Mouse (Mus musculus) liver, embryonic 16.5 days (tissue): ENCODE measurements around the gene Lrrc8d. TPM values are rescaled to one million over a fixed set of nuclear protein-coding genes. Genes with fewer than 3 reads are reported as not detected.
"Not testable (repeated sequence)": the region's sequence is repeated elsewhere in the genome, so short reads cannot be mapped to it uniquely, and the experiment has no call there.

ENCODE experiments used
- ATAC-seq: fragments of 200-750 bp; cut with Nextera tagmentation; 2 replicates; pipeline ENCODE4 v1.8.0; 2017; ENCODE audit warnings: low read depth, mild to moderate bottlenecking, moderate number of reproducible peaks, moderate library complexity
- H3K27ac ChIP-seq: fragments of 300-500 bp; sonication (generic); 2 replicates; pipeline ENCODE4 v1.5.1; 2014; ENCODE audit warnings: mild to moderate bottlenecking, low read length
- H3K27me3 ChIP-seq: fragments of 300-500 bp; sonication (generic); 2 replicates; pipeline ENCODE4 v1.6.1; 2014; ENCODE audit warnings: low read depth, low read length, mixed read lengths; ENCODE audit not compliant: control insufficient read depth, insufficient read depth
- H3K36me3 ChIP-seq: fragments of 300-500 bp; sonication (generic); 2 replicates; pipeline ENCODE4 v1.6.1; 2014; ENCODE audit warnings: mild to moderate bottlenecking; ENCODE audit not compliant: control insufficient read depth, insufficient read depth
- H3K4me1 ChIP-seq: fragments of 300-500 bp; sonication (generic); 2 replicates; pipeline ENCODE4 v1.6.1; 2014; ENCODE audit warnings: low read depth, low read length, mixed read lengths; ENCODE audit not compliant: control insufficient read depth
- H3K4me2 ChIP-seq: fragments of 300-500 bp; sonication (generic); 2 replicates; pipeline ENCODE4 v1.6.1; 2014; ENCODE audit warnings: low read depth, low read length, mixed read lengths
- H3K4me3 ChIP-seq: fragments of 300-500 bp; sonication (generic); 2 replicates; pipeline ENCODE4 v1.5.1; 2014; ENCODE audit warnings: low read depth, mild to moderate bottlenecking, low read length
- H3K9ac ChIP-seq: fragments of 300-500 bp; sonication (generic); 2 replicates; pipeline ENCODE4 v1.6.1; 2014; ENCODE audit warnings: low read depth, low read length
- H3K9me3 ChIP-seq: fragments of 300-500 bp; sonication (generic); replicated peaks from 2 replicates; pipeline ENCODE4 v1.6.1; 2016; ENCODE audit warnings: low read length; ENCODE audit not compliant: control insufficient read depth
- WGBS: fragments of 180-500 bp; shearing (Covaris S2); extraction: QIAGEN DNeasy Blood & Tissue Kit; methylation state at CpG from one replicate; pipeline ENCODE4 v1.1.7; 2014; ENCODE audit not compliant: insufficient replicate concordance; 5-methylcytosine and 5-hydroxymethylcytosine counted together
- polyA plus RNA-seq: library from polyadenylated mRNA; unstranded; fragments of >200 nt; fragmentation: Nextera tagmentation; extraction: Ambion mirVana; gene quantifications from 2 replicates; pipeline ENCODE4 v1.2.1, GENCODE M21; 2015

The Lrrc8d gene
- polyA plus RNA-seq, 1 experiment from 2014 or later: 8.0 TPM

DNA sequence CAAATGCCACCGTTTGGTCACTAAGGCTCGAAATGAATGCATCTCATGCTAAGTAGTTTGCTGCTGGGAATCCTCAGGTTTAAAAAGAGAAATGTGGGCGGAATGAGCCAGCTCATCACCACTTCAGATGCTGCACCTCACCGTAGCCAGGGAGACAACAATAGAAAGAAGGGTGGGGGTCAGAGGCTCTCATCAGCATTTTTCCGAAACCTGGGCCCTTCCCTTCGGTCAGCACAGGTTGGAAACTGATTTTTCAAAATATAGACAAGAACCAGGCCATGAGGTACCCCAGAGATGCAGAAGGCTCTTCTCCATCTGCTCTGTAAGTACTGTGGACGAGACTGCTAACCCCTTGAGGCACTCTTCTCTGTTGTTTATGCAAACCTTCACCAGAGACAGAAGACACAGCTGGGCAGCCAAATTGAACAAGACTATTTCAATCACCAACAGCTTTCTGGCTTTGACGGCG is 17.6 kb upstream of the Lrrc8d start:
- 67% methylated on average over 9 of the region's 9 CpGs for WGBS
- Histone ChIP-seq H3K27me3 (no peaks in the 10 kb centered on the region), H3K36me3 (no peaks in the 10 kb centered on the region)

DNA sequence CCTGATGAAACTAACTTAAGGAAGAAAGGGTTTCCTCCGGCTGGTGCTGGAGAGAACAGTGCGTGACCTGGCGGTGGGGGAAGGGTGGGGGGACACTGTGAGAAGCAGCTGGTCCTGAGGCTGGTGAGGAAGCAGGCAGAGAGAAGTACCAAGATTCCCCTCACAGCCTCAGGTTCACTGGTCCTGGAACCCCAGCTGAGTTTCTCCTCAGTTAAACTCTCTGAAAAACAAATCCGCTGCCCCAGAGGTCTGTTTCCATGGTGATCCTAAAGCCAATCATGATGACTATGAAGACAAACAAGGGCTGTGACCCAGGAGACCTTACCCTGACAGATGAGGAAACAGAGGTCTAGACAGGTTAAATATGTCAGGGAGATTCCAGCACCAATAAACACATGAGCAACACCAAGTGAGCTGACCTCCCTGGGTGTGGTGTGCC is 15.8 kb upstream of the Lrrc8d start:
- no peak overlapping the region for H3K4me3 ChIP-seq
- no peaks in the 10 kb centered on the region for H3K36me3 ChIP-seq
- no peaks in the 10 kb centered on the region for H3K27me3 ChIP-seq
- ATAC-seq: peak; percentile 82
- H3K9ac ChIP-seq: no peak overlapping the region
- no peaks in the 10 kb centered on the region for H3K9me3 ChIP-seq
- WGBS: 37% methylated on average over 4 of the region's 4 CpGs
- no peak overlapping the region for H3K4me2 ChIP-seq
- no peak overlapping the region for H3K27ac ChIP-seq
- no peaks in the 10 kb centered on the region; the same call in none of the 2 replicates for H3K4me1 ChIP-seq

More for the DNA sequence above, 17.6 kb upstream of the Lrrc8d start:
- Histone ChIP-seq H3K4me3 (no peak overlapping the region), H3K4me2 (no peak overlapping the region), H3K9ac (no peak overlapping the region), H3K27ac (no peak overlapping the region), H3K4me1 (no peaks in the 10 kb centered on the region; the same call in none of the 2 replicates), H3K9me3 (no peaks in the 10 kb centered on the region)
- ATAC-seq: no peak

DNA sequence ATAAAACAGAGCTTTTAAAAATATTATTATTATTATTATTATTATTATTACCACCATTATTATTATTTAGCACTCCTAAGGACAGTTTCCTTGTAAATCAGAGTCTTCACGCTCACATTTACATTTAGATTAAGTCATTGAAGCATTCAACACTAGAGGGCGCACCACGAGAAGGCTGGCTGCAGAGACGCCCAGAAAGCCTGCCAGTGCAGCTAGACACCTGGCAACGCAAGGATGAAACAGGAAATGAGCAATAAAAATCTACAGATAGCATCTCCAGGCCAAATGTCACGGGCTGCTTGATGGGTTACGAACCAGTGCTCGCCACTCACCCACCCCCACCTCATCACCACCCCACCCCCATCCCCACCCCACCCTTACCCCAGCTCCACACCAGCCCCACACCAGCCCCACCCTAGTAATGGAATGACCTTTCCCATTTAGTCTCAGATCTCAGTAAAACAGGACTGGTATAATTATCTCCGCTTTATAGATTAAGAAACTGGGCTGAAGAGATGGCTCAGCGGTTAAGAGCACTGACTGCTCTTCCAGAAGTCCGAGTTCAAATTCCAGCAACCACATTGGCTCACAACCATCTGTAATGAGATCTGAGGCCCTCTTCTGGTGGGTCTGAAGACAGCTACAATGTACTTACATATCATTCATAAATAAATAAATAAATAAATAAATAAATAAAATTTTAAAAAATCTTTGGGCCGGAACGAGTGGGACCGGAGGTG is 14.7 kb upstream of the Lrrc8d start:
- H3K9ac ChIP-seq: no peak overlapping the region
- 26% methylated on average over 14 of the region's 14 CpGs for WGBS
- H3K36me3 ChIP-seq: no peaks in the 10 kb centered on the region
- H3K4me1 ChIP-seq: no peaks in the 10 kb centered on the region; the same call in none of the 2 replicates
- no peak for ATAC-seq
- H3K9me3 ChIP-seq: no peaks in the 10 kb centered on the region
- no peak overlapping the region for H3K27ac ChIP-seq
- no peak overlapping the region for H3K4me3 ChIP-seq
- no peak overlapping the region for H3K4me2 ChIP-seq
- H3K27me3 ChIP-seq: no peaks in the 10 kb centered on the region

DNA sequence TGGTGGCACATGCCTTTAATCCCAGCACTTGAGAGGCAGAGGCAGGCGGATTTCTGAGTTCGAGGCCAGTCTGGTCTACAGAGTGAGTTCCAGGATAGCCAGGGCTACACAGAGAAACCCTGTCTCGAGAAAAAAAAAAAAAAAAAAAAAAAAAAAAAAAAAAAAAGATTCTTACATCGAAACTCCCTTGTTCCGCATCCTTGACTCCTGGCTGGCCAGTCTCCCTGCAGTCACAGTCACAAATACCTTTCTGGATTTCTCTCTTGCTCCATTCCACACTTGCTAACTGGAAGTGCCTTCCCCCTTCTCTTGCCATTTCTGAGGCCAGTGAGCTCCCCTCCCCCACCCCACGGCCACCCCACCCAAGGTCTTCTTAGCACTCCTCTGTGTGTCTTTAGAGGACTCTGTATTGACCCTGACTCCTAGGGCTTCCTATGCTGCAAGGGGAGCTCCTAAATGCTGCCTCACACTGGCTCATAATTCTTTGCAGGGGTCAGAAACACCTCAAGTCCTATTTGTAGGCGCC is 13.9 kb upstream of the Lrrc8d start:
- not testable (repeated sequence) for ATAC-seq, H3K4me2 ChIP-seq, H3K27me3 ChIP-seq, H3K36me3 ChIP-seq, H3K27ac ChIP-seq, H3K4me3 ChIP-seq, H3K9me3 ChIP-seq, H3K4me1 ChIP-seq, H3K9ac ChIP-seq
- 70% methylated on average over 6 of the region's 7 CpGs for WGBS

DNA sequence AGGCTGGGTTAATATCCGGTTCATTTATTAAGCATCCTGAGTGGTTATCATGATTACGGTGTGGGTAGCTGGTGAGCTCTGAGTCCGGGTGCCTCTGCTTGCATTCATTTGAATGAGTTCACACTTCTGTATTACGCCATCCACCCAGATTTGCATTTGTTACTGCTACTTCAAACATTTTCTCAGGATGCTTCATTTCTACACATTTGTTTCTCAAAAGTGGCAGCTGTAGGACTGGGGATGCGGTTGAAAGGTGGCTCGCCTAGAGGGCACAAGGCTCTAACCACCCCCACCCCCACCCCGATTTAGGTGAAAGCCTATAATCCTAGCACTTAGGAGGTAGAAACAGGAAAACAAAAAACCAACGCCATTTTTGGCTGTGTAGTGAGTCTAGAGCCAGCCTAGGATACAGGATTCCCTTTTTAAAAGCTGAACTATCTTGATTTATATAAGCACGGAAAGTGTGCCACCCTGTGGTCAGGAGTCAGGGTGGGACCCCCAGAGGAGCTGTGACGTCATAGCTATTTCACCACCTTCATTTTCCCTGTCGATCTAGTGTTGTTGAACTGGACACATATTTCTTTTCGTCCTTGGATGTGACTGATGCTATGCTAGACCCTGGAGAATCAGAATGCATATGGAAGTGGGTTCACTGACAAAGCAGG is 13.3 kb upstream of the Lrrc8d start:
- Histone ChIP-seq H3K9me3 (no peaks in the 10 kb centered on the region), H3K4me3 (no peak overlapping the region), H3K36me3 (no peaks in the 10 kb centered on the region), H3K4me1 (no peaks in the 10 kb centered on the region; the same call in 1 of the 2 replicates), H3K9ac (no peak overlapping the region), H3K27me3 (no peaks in the 10 kb centered on the region), H3K27ac (no peak overlapping the region), H3K4me2 (no peak overlapping the region)
- WGBS: 45% methylated on average over 12 of the region's 12 CpGs
- ATAC-seq: no peak

DNA sequence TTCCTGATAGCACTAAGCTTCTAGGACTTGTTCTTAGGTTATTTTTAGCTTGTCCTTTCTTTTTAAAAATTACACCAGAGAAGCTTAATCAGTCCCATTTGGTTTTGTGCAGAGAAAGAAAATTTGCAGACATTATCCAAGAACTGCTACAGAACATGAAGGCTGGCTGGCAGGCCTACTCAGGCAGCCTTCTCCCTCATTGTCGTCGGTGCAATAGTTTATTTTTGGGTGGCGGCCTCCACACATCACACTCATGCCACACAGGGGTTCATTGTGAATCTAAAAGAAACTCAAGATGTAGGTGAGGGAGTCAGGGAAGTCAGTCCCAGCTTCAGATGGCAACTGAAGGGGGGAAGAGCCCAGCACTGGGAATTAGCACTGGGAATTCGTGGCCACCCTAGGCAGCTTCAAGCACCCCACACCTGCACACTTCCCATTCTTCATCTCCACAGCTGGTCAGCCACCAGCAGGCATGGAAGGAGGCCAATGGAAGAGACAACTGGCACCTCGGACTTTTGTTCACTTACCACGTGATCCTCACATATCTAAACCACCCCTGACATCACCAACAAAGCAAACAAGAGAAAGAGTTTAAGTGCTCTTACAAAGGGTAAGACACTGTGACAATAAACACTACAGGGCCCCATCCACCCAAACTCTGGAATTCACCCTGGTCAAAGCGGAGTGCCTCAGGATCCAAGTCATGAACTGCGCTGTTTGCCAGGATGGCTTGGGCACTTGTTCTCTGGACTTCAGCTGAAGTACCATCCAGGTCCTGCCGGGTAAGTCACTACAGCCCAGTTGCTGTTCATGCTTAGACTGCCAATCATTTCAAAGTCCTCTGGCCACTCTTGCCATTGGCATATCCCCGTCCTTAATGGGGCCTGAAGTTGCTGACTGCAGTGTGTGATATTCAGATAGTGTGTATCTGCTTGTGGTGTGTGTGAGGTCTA is 9.0 kb upstream of the Lrrc8d start:
- Histone ChIP-seq H3K4me3 (no peak overlapping the region), H3K4me1 (no peaks in the 10 kb centered on the region), H3K27me3 (no peaks in the 10 kb centered on the region), H3K9me3 (no peaks in the 10 kb centered on the region), H3K36me3 (no peaks in the 10 kb centered on the region), H3K27ac (no peak overlapping the region), H3K4me2 (no peak overlapping the region), H3K9ac (no peak overlapping the region)
- no peak for ATAC-seq
- 53% methylated on average over 10 of the region's 10 CpGs for WGBS

DNA sequence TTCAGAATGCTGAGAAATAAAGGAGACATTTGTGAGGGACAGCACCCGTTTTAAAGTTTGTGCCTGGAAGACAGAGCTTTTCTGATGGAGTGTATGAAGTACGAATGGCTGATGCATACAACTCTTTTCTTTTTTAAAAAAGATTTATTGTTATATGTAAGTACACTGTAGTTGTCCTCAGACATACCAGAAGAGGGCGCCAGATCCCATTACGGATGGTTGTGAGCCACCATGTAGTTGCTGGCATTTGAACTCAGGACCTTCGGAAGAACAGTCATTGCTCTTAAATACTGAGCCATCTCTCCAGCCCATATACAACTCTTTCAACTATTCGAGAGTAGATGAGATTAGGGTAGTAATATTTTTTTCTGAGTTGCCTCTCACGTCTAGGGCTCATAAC is 8.1 kb upstream of the Lrrc8d start:
- H3K9ac ChIP-seq: no peak overlapping the region
- WGBS: 59% methylated on average over 7 of the region's 7 CpGs
- no peaks in the 10 kb centered on the region for H3K4me1 ChIP-seq
- H3K4me3 ChIP-seq: no peak overlapping the region
- H3K4me2 ChIP-seq: no peak overlapping the region
- no peak overlapping the region for H3K27ac ChIP-seq
- no peak for ATAC-seq
- no peaks in the 10 kb centered on the region for H3K36me3 ChIP-seq
- no peaks in the 10 kb centered on the region for H3K27me3 ChIP-seq
- no peaks in the 10 kb centered on the region for H3K9me3 ChIP-seq

DNA sequence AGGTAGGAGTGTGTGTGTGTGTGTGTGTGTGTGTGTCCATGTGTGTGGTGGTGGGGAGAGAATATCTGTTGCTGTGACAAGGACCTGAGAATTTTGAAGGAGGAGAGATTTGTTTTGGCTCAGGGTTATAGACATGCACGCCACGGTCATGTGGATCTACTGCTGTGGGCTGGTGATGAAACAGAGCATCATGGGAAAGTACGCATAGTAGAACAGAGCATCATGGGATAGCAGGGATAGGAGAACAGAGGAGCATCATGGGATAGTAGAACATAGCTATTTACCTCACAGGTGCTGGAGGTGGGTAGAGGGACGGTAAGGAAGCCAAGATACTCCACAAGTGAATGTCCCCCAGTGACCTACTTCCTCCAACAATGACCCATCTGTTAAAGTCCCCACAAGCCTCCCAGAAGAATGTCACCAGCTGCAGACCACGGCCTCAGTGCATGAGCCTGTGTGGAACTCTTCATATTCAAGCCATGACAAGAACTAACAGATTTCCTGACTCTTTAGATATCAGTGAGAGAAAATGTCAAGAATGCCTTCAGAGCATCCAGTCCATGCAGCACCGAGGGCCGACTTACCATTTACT is 5.3 kb upstream of the Lrrc8d start:
- Histone ChIP-seq H3K36me3 (no peaks in the 10 kb centered on the region), H3K9me3 (no peaks in the 10 kb centered on the region), H3K27ac (no peak overlapping the region), H3K27me3 (peaks cover 2% of the 10 kb centered on the region), H3K4me3 (no peak overlapping the region), H3K9ac (no peak overlapping the region), H3K4me2 (no peak overlapping the region), H3K4me1 (peaks cover 2% of the 10 kb centered on the region; the same call in 1 of the 2 replicates)
- no peak for ATAC-seq
- WGBS: 53% methylated on average over 7 of the region's 7 CpGs
